Mouse (Mus musculus): Measurements from ENCODE around the gene Eif3l. TPM values are rescaled to one million over a fixed set of nuclear protein-coding genes. Genes with fewer than 3 reads are reported as not detected.

Gene Eif3l
- polyA plus RNA-seq, 1 experiment from 2014 or later, result 242 TPM

- no peaks in the 10 kb centered on the region for H3K4me1 ChIP-seq (ENCODE audit: control insufficient read depth, insufficient read depth, low read length)
- DNase-seq (ENCODE audit: low spot score, missing footprints) (no peak), ATAC-seq (ENCODE audit: low FRiP score) (no peak)
- no peaks in the 10 kb centered on the region for H3K9me3 ChIP-seq (ENCODE audit: control insufficient read depth, low read length)
- 71% methylated on average over 5 of the region's 5 CpGs for WGBS
- H3K9ac ChIP-seq (ENCODE audit: low read length), result no peak overlapping the region
- H3K27me3 ChIP-seq (ENCODE audit: control insufficient read depth, insufficient read depth, low read length), result no peaks in the 10 kb centered on the region
- H3K36me3 ChIP-seq (ENCODE audit: control insufficient read depth, insufficient read depth, low read length), result peaks cover 12% of the 10 kb centered on the region; the same call in 1 of the 2 replicates
- H3K4me2 ChIP-seq, result no peak overlapping the region
- no peak overlapping the region for H3K4me3 ChIP-seq (ENCODE audit: low read depth, low read length)
- no peak overlapping the region for H3K27ac ChIP-seq (ENCODE audit: low read depth, low read length)
Observed at GRCm38 (mm10) chr15:79098220-79098619, 23.2 kb downstream of the Eif3l start.

DNA sequence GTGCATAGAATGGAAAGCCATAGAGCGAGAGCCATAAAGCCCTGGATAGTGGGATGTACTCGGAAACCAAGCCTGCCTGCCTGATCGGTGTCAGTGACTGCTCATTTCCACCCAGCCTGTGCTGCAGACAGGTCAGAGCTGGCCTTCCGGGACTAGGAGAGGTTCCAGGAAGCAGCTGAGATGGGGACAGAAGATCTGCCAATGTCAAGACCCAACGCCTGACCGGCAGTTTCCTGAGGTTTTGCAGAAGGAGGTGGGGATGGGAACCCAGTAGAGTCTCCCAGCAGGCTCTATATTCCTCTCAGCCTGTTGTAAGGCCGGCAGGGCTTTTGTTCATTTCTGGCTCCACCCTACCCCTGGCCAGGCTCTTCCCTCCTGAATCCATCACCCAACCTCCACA lies 23.9 kb downstream of the Eif3l start:
- Histone ChIP-seq H3K9me3 (ENCODE audit: control insufficient read depth, low read length) (no peaks in the 10 kb centered on the region), H3K9ac (ENCODE audit: low read length) (no peak overlapping the region), H3K4me2 (no peak overlapping the region), H3K27me3 (ENCODE audit: control insufficient read depth, insufficient read depth, low read length) (no peaks in the 10 kb centered on the region), H3K36me3 (ENCODE audit: control insufficient read depth, insufficient read depth, low read length) (peaks cover 6% of the 10 kb centered on the region; the same call in 1 of the 2 replicates), H3K4me1 (ENCODE audit: control insufficient read depth, insufficient read depth, low read length) (no peaks in the 10 kb centered on the region), H3K4me3 (ENCODE audit: low read depth, low read length) (no peak overlapping the region), H3K27ac (ENCODE audit: low read depth, low read length) (no peak overlapping the region)
- DNase-seq (ENCODE audit: low spot score, missing footprints) (no peak), ATAC-seq (ENCODE audit: low FRiP score) (no peak)
- WGBS, result 58% methylated on average over 7 of the region's 7 CpGs

DNA sequence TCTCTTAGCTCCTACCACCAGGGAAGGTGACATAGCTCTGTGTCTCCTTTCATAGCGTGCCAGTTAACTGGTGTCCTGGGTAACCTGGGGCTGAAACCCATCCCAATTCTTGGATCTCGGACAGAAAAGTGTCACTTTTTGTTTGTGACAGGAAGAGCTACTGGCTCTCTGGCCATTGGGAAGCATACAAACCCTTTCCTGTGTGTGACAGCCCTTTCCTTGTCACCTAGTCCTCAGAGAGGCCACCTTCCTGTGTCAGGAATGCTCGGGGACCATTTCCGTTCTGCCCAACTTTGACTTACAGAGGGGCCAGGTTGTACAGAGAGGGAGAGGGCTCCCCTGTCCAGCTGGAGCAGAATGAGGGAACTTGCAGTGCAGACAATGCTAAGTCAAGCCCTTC lies 24.5 kb downstream of the Eif3l start:
- H3K4me3 ChIP-seq (ENCODE audit: low read depth, low read length), result no peak overlapping the region
- H3K4me2 ChIP-seq, result no peak overlapping the region
- H3K9ac ChIP-seq (ENCODE audit: low read length), result no peak overlapping the region
- no peaks in the 10 kb centered on the region for H3K4me1 ChIP-seq (ENCODE audit: control insufficient read depth, insufficient read depth, low read length)
- no peak overlapping the region for H3K27ac ChIP-seq (ENCODE audit: low read depth, low read length)
- 57% methylated on average over 4 of the region's 4 CpGs for WGBS
- ATAC-seq (ENCODE audit: low FRiP score), result no peak
- H3K27me3 ChIP-seq (ENCODE audit: control insufficient read depth, insufficient read depth, low read length), result no peaks in the 10 kb centered on the region
- DNase-seq (ENCODE audit: low spot score, missing footprints), result no peak
- no peaks in the 10 kb centered on the region; the same call in 1 of the 2 replicates for H3K36me3 ChIP-seq (ENCODE audit: control insufficient read depth, insufficient read depth, low read length)
- no peaks in the 10 kb centered on the region for H3K9me3 ChIP-seq (ENCODE audit: control insufficient read depth, low read length)

DNA sequence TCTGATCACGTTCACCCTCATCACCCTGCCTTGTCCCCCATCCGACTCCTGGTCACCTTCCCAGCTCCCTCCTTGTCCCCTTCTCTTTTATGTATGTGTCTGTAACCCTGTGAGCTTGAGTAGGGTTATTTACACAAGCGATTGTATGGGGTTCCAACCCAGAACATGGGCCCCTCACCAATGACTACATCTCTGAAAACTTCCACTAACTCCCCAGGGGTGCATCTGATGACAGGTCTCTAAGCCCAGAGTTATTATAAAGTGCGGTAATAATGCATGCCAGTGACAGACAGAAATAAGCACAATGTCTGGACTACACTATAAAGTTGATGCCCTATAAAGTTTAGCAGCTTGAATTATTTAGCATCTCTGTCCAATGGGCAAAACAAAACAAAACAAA lies 25.4 kb downstream of the Eif3l start:
- no peaks in the 10 kb centered on the region; the same call in 1 of the 2 replicates for H3K36me3 ChIP-seq (ENCODE audit: control insufficient read depth, insufficient read depth, low read length)
- ATAC-seq (ENCODE audit: low FRiP score) (no peak), DNase-seq (ENCODE audit: low spot score, missing footprints) (no peak)
- no peak overlapping the region for H3K4me2 ChIP-seq
- H3K9ac ChIP-seq (ENCODE audit: low read length), result no peak overlapping the region
- no peaks in the 10 kb centered on the region for H3K9me3 ChIP-seq (ENCODE audit: control insufficient read depth, low read length)
- no peaks in the 10 kb centered on the region for H3K27me3 ChIP-seq (ENCODE audit: control insufficient read depth, insufficient read depth, low read length)
- no peak overlapping the region for H3K27ac ChIP-seq (ENCODE audit: low read depth, low read length)
- no peak overlapping the region for H3K4me3 ChIP-seq (ENCODE audit: low read depth, low read length)
- H3K4me1 ChIP-seq (ENCODE audit: control insufficient read depth, insufficient read depth, low read length), result no peaks in the 10 kb centered on the region
- 76% methylated on average over 4 of the region's 4 CpGs for WGBS

DNA sequence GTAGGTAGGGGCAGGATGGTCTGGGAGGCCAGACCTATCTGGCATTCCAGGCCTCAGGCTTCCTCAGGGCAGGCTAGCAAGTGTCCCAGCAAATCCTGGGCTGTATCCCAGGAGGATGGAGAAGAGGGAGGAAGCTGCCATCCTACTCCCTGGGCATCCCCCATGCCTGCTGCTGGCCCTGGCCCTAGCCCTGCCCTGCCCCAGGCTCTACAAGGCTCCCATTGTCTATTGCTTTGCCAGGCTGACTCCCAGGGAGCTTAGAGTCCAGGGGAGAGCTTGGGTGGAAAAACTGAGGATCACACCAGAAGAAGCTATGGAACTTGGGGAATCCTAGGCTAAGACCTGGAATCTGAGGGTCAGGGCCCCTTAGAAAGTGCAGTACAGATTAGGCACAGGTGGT lies 26.6 kb downstream of the Eif3l start:
- H3K9me3 ChIP-seq (ENCODE audit: control insufficient read depth, low read length), result no peaks in the 10 kb centered on the region
- no peak for ATAC-seq (ENCODE audit: low FRiP score)
- no peak overlapping the region for H3K4me2 ChIP-seq
- no peaks in the 10 kb centered on the region for H3K4me1 ChIP-seq (ENCODE audit: control insufficient read depth, insufficient read depth, low read length)
- H3K4me3 ChIP-seq (ENCODE audit: low read depth, low read length), result no peak overlapping the region
- no peaks in the 10 kb centered on the region for H3K36me3 ChIP-seq (ENCODE audit: control insufficient read depth, insufficient read depth, low read length)
- no peaks in the 10 kb centered on the region for H3K27me3 ChIP-seq (ENCODE audit: control insufficient read depth, insufficient read depth, low read length)
- H3K9ac ChIP-seq (ENCODE audit: low read length), result no peak overlapping the region
- DNase-seq (ENCODE audit: low spot score, missing footprints), result no peak
- H3K27ac ChIP-seq (ENCODE audit: low read depth, low read length), result no peak overlapping the region

GRCm38 (mm10) chr15:79103264-79103663 lies 28.3 kb downstream of the Eif3l start:
- no peak overlapping the region for H3K4me2 ChIP-seq
- H3K9ac ChIP-seq (ENCODE audit: low read length), result no peak overlapping the region
- no peak for DNase-seq (ENCODE audit: low spot score, missing footprints)
- ATAC-seq (ENCODE audit: low FRiP score), result no peak
- WGBS, result 70% methylated on average over 10 of the region's 10 CpGs
- H3K27ac ChIP-seq (ENCODE audit: low read depth, low read length), result no peak overlapping the region
- H3K4me1 ChIP-seq (ENCODE audit: control insufficient read depth, insufficient read depth, low read length), result peaks cover 3% of the 10 kb centered on the region
- no peaks in the 10 kb centered on the region for H3K9me3 ChIP-seq (ENCODE audit: control insufficient read depth, low read length)
- H3K4me3 ChIP-seq (ENCODE audit: low read depth, low read length), result no peak overlapping the region
- H3K36me3 ChIP-seq (ENCODE audit: control insufficient read depth, insufficient read depth, low read length), result no peaks in the 10 kb centered on the region
- no peaks in the 10 kb centered on the region for H3K27me3 ChIP-seq (ENCODE audit: control insufficient read depth, insufficient read depth, low read length)

DNA sequence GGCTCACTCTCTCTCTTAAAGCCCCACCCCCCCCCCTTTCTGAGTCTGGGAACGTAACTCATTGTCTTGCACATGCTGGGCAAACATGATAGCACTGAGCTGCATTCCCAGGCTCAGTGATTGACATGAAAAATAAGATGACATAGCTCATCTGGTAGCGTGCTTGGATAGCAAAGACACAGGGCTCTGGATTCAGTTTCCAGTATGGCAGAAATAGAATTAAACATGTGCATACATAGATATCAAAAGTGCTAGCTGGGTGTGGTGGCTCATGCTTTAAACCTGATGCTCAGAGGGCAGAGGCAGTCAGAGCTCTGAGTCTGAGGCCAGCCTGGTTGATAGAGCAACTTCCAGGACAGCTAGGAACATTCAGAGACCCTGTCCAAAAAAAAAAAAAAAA lies 30.8 kb downstream of the Eif3l start:
- H3K27me3 ChIP-seq (ENCODE audit: control insufficient read depth, insufficient read depth, low read length), result peaks cover 2% of the 10 kb centered on the region; the same call in 1 of the 2 replicates
- H3K4me3 ChIP-seq (ENCODE audit: low read depth, low read length), result no peak overlapping the region
- ATAC-seq (ENCODE audit: low FRiP score) (no peak), DNase-seq (ENCODE audit: low spot score, missing footprints) (no peak)
- H3K27ac ChIP-seq (ENCODE audit: low read depth, low read length), result no peak overlapping the region
- H3K9ac ChIP-seq (ENCODE audit: low read length), result no peak overlapping the region
- H3K9me3 ChIP-seq (ENCODE audit: control insufficient read depth, low read length), result no peaks in the 10 kb centered on the region
- H3K4me1 ChIP-seq (ENCODE audit: control insufficient read depth, insufficient read depth, low read length), result peaks cover 15% of the 10 kb centered on the region
- 65% methylated on average over 2 of the region's 2 CpGs for WGBS
- H3K4me2 ChIP-seq, result no peak overlapping the region
- H3K36me3 ChIP-seq (ENCODE audit: control insufficient read depth, insufficient read depth, low read length), result no peaks in the 10 kb centered on the region

GRCm38 (mm10) chr15:79107966-79108365 lies 33.0 kb downstream of the Eif3l start:
- 19% methylated on average over 7 of the region's 7 CpGs for WGBS
- ATAC-seq (ENCODE audit: low FRiP score) (no peak), DNase-seq (ENCODE audit: low spot score, missing footprints) (no peak)
- no peak overlapping the region for H3K27ac ChIP-seq (ENCODE audit: low read depth, low read length)
- H3K27me3 ChIP-seq (ENCODE audit: control insufficient read depth, insufficient read depth, low read length), result peaks cover 2% of the 10 kb centered on the region; the same call in 1 of the 2 replicates
- peak overlapping the region; percentile 90; the same call in 1 of the 2 replicates for H3K9ac ChIP-seq (ENCODE audit: low read length)
- peak overlapping the region; percentile 99 for H3K4me2 ChIP-seq
- peak overlapping the region; percentile 82; the same call in 1 of the 2 replicates for H3K4me3 ChIP-seq (ENCODE audit: low read depth, low read length)
- H3K9me3 ChIP-seq (ENCODE audit: control insufficient read depth, low read length), result no peaks in the 10 kb centered on the region
- H3K4me1 ChIP-seq (ENCODE audit: control insufficient read depth, insufficient read depth, low read length), result peaks cover 15% of the 10 kb centered on the region
- H3K36me3 ChIP-seq (ENCODE audit: control insufficient read depth, insufficient read depth, low read length), result no peaks in the 10 kb centered on the region

DNA sequence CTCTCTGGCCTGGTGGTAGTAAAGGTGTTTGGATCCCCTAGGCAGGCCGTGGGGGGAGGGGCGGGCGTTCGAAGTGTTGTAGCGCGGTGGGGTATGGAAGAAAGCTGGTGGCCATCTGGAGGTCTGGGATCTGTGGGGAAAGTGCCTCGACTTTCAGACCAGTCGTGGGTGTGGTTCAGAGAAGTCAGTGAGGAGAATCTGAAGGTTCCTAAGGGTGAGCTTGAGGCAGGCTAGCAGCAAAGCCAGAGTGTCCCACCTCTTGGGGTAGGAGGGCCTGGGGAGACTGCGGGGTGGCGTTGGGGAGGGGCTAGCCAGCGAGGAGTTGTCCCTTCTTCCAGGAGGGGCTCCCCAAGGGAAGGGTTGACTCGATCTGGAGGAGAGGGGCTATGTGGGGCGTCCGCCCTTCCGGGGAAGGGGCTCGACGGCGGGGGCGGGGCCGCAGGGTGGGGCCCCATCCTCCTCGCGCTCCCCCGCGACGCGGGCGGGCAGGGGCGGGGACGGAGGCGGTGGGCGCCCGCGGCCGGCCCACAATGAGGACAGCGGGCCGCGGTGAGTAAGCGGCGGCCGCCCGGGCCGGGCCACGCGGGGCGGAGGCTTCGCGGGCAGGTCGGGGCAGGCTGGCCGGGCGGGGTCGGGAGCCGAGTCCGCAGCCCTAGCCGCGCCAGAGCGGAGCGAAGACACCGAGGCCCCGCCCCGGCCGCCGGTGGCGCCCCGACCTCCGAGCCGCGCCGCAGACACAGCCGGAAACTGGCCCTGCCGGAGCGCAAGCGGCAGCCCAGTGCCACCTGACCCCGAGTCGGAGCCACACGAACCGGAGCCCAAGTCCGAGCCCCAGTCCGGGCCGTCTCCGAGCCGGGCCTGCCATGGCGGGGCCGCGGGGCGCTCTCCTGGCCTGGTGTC lies 33.7 kb downstream of the Eif3l start, which contains the start of gene Micall1:
TSS of gene Micall1 (plus strand) at position 478 of the 900 bp plus-strand sequence.
- Histone ChIP-seq H3K36me3 (ENCODE audit: control insufficient read depth, insufficient read depth, low read length) (no peaks in the 10 kb centered on the region), H3K4me2 (peak within 1 kb of the TSS; percentile 99), H3K9me3 (ENCODE audit: control insufficient read depth, low read length) (no peaks in the 10 kb centered on the region), H3K27ac (ENCODE audit: low read depth, low read length) (peak within 1 kb of the TSS; percentile 40; the same call in 1 of the 2 replicates), H3K4me3 (ENCODE audit: low read depth, low read length) (peak within 1 kb of the TSS; percentile 82), H3K4me1 (ENCODE audit: control insufficient read depth, insufficient read depth, low read length) (peaks cover 15% of the 10 kb centered on the region), H3K9ac (ENCODE audit: low read length) (peak within 1 kb of the TSS; percentile 90), H3K27me3 (ENCODE audit: control insufficient read depth, insufficient read depth, low read length) (peaks cover 2% of the 10 kb centered on the region; the same call in 1 of the 2 replicates)
- DNase-seq (ENCODE audit: low spot score, missing footprints) (peak; percentile 95), ATAC-seq (ENCODE audit: low FRiP score) (peak; percentile 89)
- WGBS, result under 1% methylated on average over 54 of the region's 85 CpGs

All from midbrain, embryonic 11.5 days (tissue).